Mouse (Mus musculus) right cerebral cortex, postnatal 4 days (tissue): Measurements from ENCODE around the gene Olfr679.
"Not testable (repeated sequence)": the region's sequence is repeated elsewhere in the genome, so short reads cannot be mapped to it uniquely, and the experiment has no call there.

Experiments used
- DNase-seq: peaks from one replicate; pipeline ENCODE4 v3.0.0-alpha.2; 2022

The Olfr679 gene

GRCm38 (mm10) chr7:105080905-105081304 is at the start of gene Olfr679:
Gene Olfr679, plus strand, starts transcription at chr7:105081205.
- no peak for DNase-seq

- DNase-seq, result no peak
Observed at GRCm38 (mm10) chr7:105032398-105032797, 48.6 kb upstream of the Olfr679 start, which contains the start of gene Olfr676. Gene Olfr676, plus strand, starts transcription at chr7:105032698.

- not testable (repeated sequence) for DNase-seq
Observed at GRCm38 (mm10) chr7:105033836-105034235, 47.2 kb upstream of the Olfr679 start.

- DNase-seq, result no peak
Observed at GRCm38 (mm10) chr7:105058951-105059350, 22.1 kb upstream of the Olfr679 start.

- no peak for DNase-seq
Observed at GRCm38 (mm10) chr7:105064175-105064574, 16.8 kb upstream of the Olfr679 start, which contains the start of gene Olfr678. Gene Olfr678, plus strand, starts transcription at chr7:105064475.

GRCm38 (mm10) chr7:105092717-105093116 is 11.7 kb downstream of the Olfr679 start, which contains the start of gene Olfr680-ps1:
Gene Olfr680-ps1, minus strand, starts transcription at chr7:105092817.
- not testable (repeated sequence) for DNase-seq

- DNase-seq, result no peak
Observed at GRCm38 (mm10) chr7:105116536-105116935, 35.5 kb downstream of the Olfr679 start, which contains the start of gene Olfr681. Gene Olfr681, plus strand, starts transcription at chr7:105116836.
